Mouse (Mus musculus): Measurements from ENCODE around the gene Hectd1. TPM values are rescaled to one million over a fixed set of nuclear protein-coding genes. Genes with fewer than 3 reads are reported as not detected.

Gene Hectd1
- total RNA-seq, 2 experiments from 2014 or later: 81.7 to 85.4 TPM

GRCm38 (mm10) chr12:51706673-51707235, 122.6 kb downstream of the Hectd1 start:
- DNase-seq (ENCODE audit: low spot score in 2 of 2): no peak

- no peak for DNase-seq (ENCODE audit: low spot score in 2 of 2)
Measured at GRCm38 (mm10) chr12:51705778-51706177, 123.6 kb downstream of the Hectd1 start.

DNA sequence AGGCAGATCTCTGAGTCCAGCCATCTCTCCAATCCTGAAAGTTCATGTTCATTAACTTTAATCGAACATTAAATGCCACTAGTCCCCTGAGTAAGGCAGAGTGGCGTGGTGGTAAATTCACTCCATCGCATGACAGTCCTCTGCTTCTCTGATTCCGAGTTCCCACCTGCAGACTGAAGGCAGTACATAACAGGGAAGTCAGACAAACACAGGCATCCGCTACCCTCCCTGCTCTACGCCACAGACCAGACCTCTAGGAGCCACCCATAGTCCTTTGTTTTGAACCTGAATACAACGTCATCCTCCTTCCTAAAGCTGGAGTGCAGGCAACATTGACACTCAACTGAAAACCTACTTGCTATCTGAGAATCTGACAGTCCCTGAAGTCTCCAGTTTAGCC, 124.8 kb downstream of the Hectd1 start:
- DNase-seq (ENCODE audit: low spot score in 2 of 2): no peak

GRCm38 (mm10) chr12:51703859-51704258, 125.5 kb downstream of the Hectd1 start:
- no peak for DNase-seq (ENCODE audit: low spot score in 2 of 2)

DNA sequence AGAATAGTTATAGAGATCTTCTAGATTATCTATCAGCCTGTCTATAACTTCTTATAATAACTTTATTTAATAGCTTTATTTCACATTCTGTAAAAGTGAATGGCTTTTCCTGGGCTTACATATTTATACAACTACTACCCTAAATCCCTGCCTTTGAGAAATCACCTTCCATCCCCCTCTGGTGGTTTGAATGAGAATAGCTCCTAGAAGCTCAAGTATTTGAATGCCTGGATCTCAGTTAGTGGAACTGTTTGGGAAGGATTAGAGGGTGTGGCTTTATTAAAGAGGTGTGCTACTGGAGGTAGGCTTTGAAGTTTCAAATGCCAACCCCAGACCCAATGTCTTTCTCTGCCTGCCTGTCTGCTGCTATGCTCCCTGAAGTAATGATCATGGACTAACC, 127.6 kb downstream of the Hectd1 start:
- no peak for DNase-seq (ENCODE audit: low spot score in 2 of 2)

DNA sequence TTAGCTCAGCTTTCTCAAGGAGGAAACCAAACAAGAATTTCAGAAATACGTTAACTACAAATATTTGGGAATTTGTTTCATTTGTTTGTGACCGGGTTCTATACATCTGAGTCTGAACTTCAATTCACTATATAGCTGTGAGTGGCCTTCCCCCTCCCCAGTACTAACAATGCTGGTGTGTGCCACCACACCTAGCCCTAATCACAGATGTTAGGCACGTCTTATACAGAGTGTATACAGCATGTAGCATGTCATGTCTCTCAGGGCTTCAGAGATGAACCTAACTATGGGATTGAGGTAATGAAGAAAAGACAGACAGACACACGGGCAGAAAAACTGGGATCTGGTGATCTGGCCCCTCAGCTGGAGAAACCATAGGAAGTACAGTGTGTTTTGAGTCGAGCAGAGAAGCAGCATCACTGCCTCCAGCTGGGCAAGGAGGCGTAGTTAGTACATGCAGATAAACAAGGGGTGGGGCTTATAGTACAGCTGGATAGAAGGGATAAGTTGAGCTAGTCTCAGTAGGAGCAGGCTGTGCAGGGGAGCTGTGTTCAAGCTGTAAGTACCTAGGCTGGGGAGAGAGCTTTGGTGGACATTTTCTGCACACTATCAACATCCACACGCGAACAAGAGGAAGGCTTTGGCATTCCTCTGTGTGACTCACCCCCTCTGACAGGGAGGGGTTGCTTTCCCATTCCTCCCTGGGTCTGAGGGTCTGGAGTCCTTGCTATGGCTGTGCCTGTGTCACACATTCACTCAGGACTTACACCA, 129.5 kb downstream of the Hectd1 start:
- DNase-seq (ENCODE audit: low spot score in 2 of 2): no peak

GRCm38 (mm10) chr12:51696157-51696556, 133.2 kb downstream of the Hectd1 start:
- no peak for DNase-seq (ENCODE audit: low spot score in 2 of 2)

- DNase-seq (ENCODE audit: low spot score in 2 of 2): no peak
Measured at GRCm38 (mm10) chr12:51694966-51695365, 134.4 kb downstream of the Hectd1 start.

GRCm38 (mm10) chr12:51694096-51694495, 135.2 kb downstream of the Hectd1 start:
- DNase-seq (ENCODE audit: low spot score in 2 of 2): no peak

Other genes starting within 250 kb of the Hectd1 start
- 10 to 100 TPM; 12.8 to 12.9 TPM for gene Coch, start 236.2 kb downstream of the Hectd1 start, total RNA-seq (2021)
- gene Ap4s1, start 138.5 kb downstream of the Hectd1 start, total RNA-seq (2021): 10 to 100 TPM; 45.4 to 47.2 TPM
- 10 to 100 TPM; 77.2 to 81.1 TPM for gene Strn3, start 137.6 kb downstream of the Hectd1 start, total RNA-seq (2021)
- gene Heatr5a, start 141.8 kb upstream of the Hectd1 start, total RNA-seq (2021): 1 to 10 TPM; 7.6 to 9.1 TPM
- gene Dtd2, start 177.0 kb upstream of the Hectd1 start, total RNA-seq (2021): 10 to 100 TPM; 11.5 to 11.9 TPM
- not detected for gene Gpr33, start 198.5 kb upstream of the Hectd1 start, total RNA-seq (2021)